Mouse (Mus musculus) spleen, adult 2 months (tissue): Measurements from ENCODE around the gene Pifo. TPM values are rescaled to one million over a fixed set of nuclear protein-coding genes. Genes with fewer than 3 reads are reported as not detected.

ENCODE experiments used
- DNase-seq, 2 experiments: peaks; one replicate each; pipeline versions ENCODE4 v3.0.0 to v3.0.0-alpha.2; 2012 to 2021; ENCODE audit warnings: low spot score in 2 of 2, low read depth in 1 of 2
- H3K27ac ChIP-seq: fragments of 200-500 bp; 2 replicates; pipeline ENCODE4 v1.5.1; 2012; ENCODE audit warnings: low read length, inconsistent platforms; ENCODE audit not compliant: insufficient read depth
- H3K27me3 ChIP-seq: fragments of 200-500 bp; 2 replicates; pipeline ENCODE4 v1.6.1; 2012; ENCODE audit warnings: mild to moderate bottlenecking, moderate library complexity, low read length, inconsistent platforms; ENCODE audit not compliant: control insufficient read depth, insufficient read depth
- H3K36me3 ChIP-seq: fragments of 200-500 bp; 2 replicates; pipeline ENCODE4 v1.6.1; 2012; ENCODE audit warnings: mild to moderate bottlenecking, low read length, inconsistent platforms; ENCODE audit not compliant: control insufficient read depth, insufficient read depth
- H3K4me1 ChIP-seq: fragments of 200-500 bp; 2 replicates; pipeline ENCODE4 v1.6.1; 2011; ENCODE audit warnings: inconsistent platforms; ENCODE audit not compliant: control insufficient read depth, insufficient read depth, insufficient read length
- H3K4me3 ChIP-seq: fragments of 200-500 bp; 2 replicates; pipeline ENCODE4 v1.5.1; 2011; ENCODE audit warnings: mild to moderate bottlenecking, inconsistent platforms; ENCODE audit not compliant: insufficient read depth, insufficient read length; ENCODE audit errors: extremely low read depth
- CTCF ChIP-seq: fragments of 200-500 bp; IDR thresholded peaks from 2 replicates; pipeline ENCODE4 v1.5.1; 2011; ENCODE audit warnings: mild to moderate bottlenecking, inconsistent platforms; ENCODE audit not compliant: insufficient read depth, insufficient read length, insufficient replicate concordance; ENCODE audit errors: extremely low read depth
- POLR2A ChIP-seq: fragments of 200-500 bp; IDR thresholded peaks from 2 replicates; pipeline ENCODE4 v1.6.1; 2011; ENCODE audit warnings: low read depth, low read length, inconsistent platforms
- WGBS: fragments of 180-500 bp; shearing (Covaris S2); methylation state at CpG from one replicate; pipeline ENCODE4 v1.1.7; 2018; 5-methylcytosine and 5-hydroxymethylcytosine counted together
- polyA plus RNA-seq: library from polyadenylated mRNA; depleted of rRNA; stranded (reverse); fragments of >200 nt; gene quantifications from 2 replicates; pipeline ENCODE4 v1.2.3, GENCODE M21; 2012

Pifo gene
- polyA plus RNA-seq, 1 experiment: 0.37 TPM

GRCm38 (mm10) chr3:105971831-105972446 is 42.5 kb downstream of the Pifo start:
- no peaks in the 10 kb centered on the region for H3K27me3 ChIP-seq
- 86% methylated on average over 5 of the region's 5 CpGs for WGBS
- DNase-seq: no peak
- no peaks in the 10 kb centered on the region for H3K4me1 ChIP-seq
- no peak overlapping the region for H3K4me3 ChIP-seq
- no peak overlapping the region for H3K27ac ChIP-seq
- TF ChIP-seq CTCF (no peak), POLR2A (no peak)
- H3K36me3 ChIP-seq: peaks cover 13% of the 10 kb centered on the region

DNA sequence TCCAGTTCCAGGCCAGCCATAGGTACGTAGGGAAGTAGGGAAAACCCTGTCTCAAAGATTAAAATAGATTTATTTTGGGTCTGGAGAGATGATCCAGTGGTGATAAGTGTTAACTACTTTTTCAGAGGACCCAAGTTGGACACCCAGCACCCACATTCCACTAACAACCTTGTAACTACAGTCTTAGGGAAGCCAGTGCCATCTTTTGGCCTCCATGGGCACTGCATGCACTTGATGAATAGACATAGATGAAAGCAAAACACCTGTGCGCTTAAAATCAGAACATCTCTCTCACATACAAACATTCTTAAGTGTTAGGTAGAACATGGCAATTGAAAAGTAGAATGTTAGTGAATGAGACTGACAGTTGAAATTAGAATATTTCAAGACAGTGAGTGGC is 53.7 kb downstream of the Pifo start:
- Histone ChIP-seq H3K4me3 (no peak overlapping the region), H3K27me3 (no peaks in the 10 kb centered on the region), H3K27ac (no peak overlapping the region), H3K36me3 (peaks cover 23% of the 10 kb centered on the region), H3K4me1 (peaks cover 4% of the 10 kb centered on the region; the same call in 1 of the 2 replicates)
- DNase-seq: peak in 1 of 2 experiments; percentile 11
- TF ChIP-seq CTCF: no peak
- TF ChIP-seq POLR2A: no peak
- 94% methylated on average over 2 of the region's 2 CpGs for WGBS

- TF ChIP-seq POLR2A (no peak), CTCF (no peak)
- Histone ChIP-seq H3K27ac (peak within 1 kb of the TSS; percentile 92), H3K4me1 (peaks cover 4% of the 10 kb centered on the region; the same call in 1 of the 2 replicates), H3K4me3 (peak within 1 kb of the TSS; percentile 82), H3K36me3 (peaks cover 18% of the 10 kb centered on the region), H3K27me3 (no peaks in the 10 kb centered on the region)
- 14% methylated on average over 6 of the region's 6 CpGs for WGBS
- no peak for DNase-seq
Measured at GRCm38 (mm10) chr3:105959999-105960398, 54.4 kb downstream of the Pifo start, which contains the start of gene Atp5f1. Gene Atp5f1 (minus strand): TSS chr3:105960099.

DNA sequence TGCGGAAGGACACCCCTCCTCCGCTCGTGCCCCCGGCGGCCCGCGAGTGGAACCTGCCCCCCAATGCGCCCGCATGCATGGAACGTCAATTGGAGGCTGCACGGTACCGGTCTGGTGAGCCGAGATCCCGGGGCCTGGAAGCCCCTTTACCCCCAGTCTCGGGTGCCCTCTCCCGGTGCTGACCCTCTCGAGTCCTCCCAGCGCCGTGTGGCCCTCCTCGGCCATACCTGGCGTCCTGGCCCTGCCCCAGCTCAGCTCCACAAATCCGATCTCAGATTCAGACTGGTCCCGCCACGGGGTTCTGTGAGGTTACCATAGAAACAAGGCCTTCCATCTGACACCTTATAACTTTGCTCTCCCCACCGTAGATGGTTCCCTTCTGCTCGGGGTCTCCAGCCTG is 54.9 kb downstream of the Pifo start:
- H3K27me3 ChIP-seq: no peaks in the 10 kb centered on the region
- H3K4me1 ChIP-seq: peaks cover 4% of the 10 kb centered on the region; the same call in 1 of the 2 replicates
- H3K36me3 ChIP-seq: peaks cover 18% of the 10 kb centered on the region
- peak overlapping the region; percentile 82 for H3K4me3 ChIP-seq
- TF ChIP-seq POLR2A (no peak), CTCF (no peak)
- WGBS: under 1% methylated on average over 26 of the region's 26 CpGs
- no peak for DNase-seq
- H3K27ac ChIP-seq: peak overlapping the region; percentile 66

DNA sequence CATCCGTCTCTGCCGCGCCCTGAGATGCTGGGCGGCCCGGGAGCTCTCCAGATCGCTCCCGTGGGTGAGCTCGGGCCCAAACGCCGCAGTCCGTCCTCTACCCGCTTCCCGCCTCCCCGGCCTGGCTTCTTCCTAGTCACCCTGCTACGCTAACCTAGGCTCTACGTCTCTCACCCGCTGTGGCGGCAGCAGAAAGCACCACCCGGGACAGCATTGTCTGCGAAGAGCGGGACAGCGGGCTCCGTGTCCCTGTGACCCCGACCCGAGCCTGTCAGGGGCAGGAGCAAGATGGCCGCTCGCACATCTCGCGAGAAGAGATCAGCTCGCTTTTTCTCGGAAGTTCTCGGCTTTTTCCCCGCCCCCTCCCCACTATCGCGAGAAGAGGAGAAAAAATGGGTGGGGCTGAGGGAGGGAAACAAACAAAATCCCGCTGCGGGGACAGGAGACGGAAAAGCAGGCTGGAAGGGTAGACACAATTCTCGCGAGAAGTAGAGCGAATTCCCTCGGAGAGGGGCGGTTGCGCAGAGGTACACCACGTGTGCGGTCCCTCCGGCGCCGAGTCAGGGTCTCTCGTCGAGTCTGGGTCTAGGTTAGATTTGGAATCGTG is 55.4 kb downstream of the Pifo start, which contains the start of gene Wdr77:
Wdr77 (plus strand) TSS at position 396 of the 607 bp plus-strand sequence.
- H3K4me1 ChIP-seq: peaks cover 4% of the 10 kb centered on the region; the same call in 1 of the 2 replicates
- H3K27me3 ChIP-seq: no peaks in the 10 kb centered on the region
- H3K27ac ChIP-seq: peak within 1 kb of the TSS; percentile 92
- WGBS: under 1% methylated on average over 52 of the region's 52 CpGs
- peaks cover 16% of the 10 kb centered on the region for H3K36me3 ChIP-seq
- H3K4me3 ChIP-seq: peak within 1 kb of the TSS; percentile 82
- peak; percentile 87 to 99 for DNase-seq
- peak; percentile 85 for TF ChIP-seq POLR2A
- no peak for TF ChIP-seq CTCF

- Histone ChIP-seq H3K27ac (no peak overlapping the region), H3K4me1 (peaks cover 4% of the 10 kb centered on the region; the same call in 1 of the 2 replicates), H3K27me3 (no peaks in the 10 kb centered on the region), H3K36me3 (peaks cover 13% of the 10 kb centered on the region), H3K4me3 (peak overlapping the region; percentile 82)
- WGBS: 50% methylated on average over 5 of the region's 5 CpGs
- TF ChIP-seq POLR2A (no peak), CTCF (no peak)
- DNase-seq: no peak
Measured at GRCm38 (mm10) chr3:105958204-105958603, 56.2 kb downstream of the Pifo start.
